Comparison of ENCODE assay signal across 8 mouse cellular contexts in genomic region chr15:93591831-93592321, GRCm38 (mm10). TPM values are rescaled to one million over a fixed set of nuclear protein-coding genes. Genes with fewer than 3 reads are reported as not detected.
DNase-seq lines count a peak whose midpoint lies in the region; ATAC-seq and TF ChIP-seq lines count a peak whose summit lies in the region.
"Had no signal": no experiment of that assay in that cellular context is flagged by ENCODE, and none has a peak within 500 bp of the region (broad histone marks: within the 10 kb centered on the region; RNA-seq: fewer than 3 reads in every experiment).

No protein-coding gene starts in this region.

- TF ChIP-seq RAD21 in CH12.LX (IDR thresholded peaks at IDR 0.05; ENCODE audit: low read depth, low read length) = peak; percentile 24

- WGBS in hindbrain, embryonic 11.5 days = 6% methylated on average over 12 of the region's 12 CpGs
- WGBS in midbrain, embryonic 16.5 days = 2% methylated on average over 12 of the region's 12 CpGs

- H3K4me3 ChIP-seq in CH12.LX (replicated peaks in 1 of 3; ENCODE audit: low read depth in 2 of 3, low read length in 2 of 3, poor library complexity in 1 of 3) = peak overlapping the region; percentile 30 to 52 (median 32)
- H3K4me3 ChIP-seq in embryonic fibroblast, embryonic 13.5 days (ENCODE audit: insufficient read depth, low read length) = peak overlapping the region; percentile 30; the same call in 1 of the 2 replicates
- peak overlapping the region; percentile 19 for H3K4me3 ChIP-seq in hindbrain, embryonic 11.5 days (ENCODE audit: low read depth, low read length)
- peak overlapping the region; percentile 36 for H3K4me3 ChIP-seq in midbrain, embryonic 16.5 days (ENCODE audit: low read depth, low read length)
- H3K4me3 ChIP-seq: myocyte had no signal

- TF ChIP-seq POLR2A in CH12.LX (IDR thresholded peaks at IDR 0.05; ENCODE audit: low read depth, low read length) = no peak
- peak; percentile 54 for TF ChIP-seq POLR2A in embryonic fibroblast, embryonic 13.5 days (IDR thresholded peaks at IDR 0.05; ENCODE audit: low read depth, low read length)

- dilution Hi-C loops in CH12.LX (cut with MboI; ENCODE audit: extremely low pct_ligation_motif_present, extremely low pct_unique_long_range_greater_than_20kb, low sequenced_read_pairs) = no loop called here

- TF ChIP-seq EP300 in CH12.LX (IDR thresholded peaks at IDR 0.05; ENCODE audit: low read length) = no peak

- H3K9me3 ChIP-seq in CH12.LX (replicated peaks; ENCODE audit: low read length) = peaks cover 6% of the 10 kb centered on the region
- no peaks in the 10 kb centered on the region for H3K9me3 ChIP-seq in hindbrain, embryonic 11.5 days (ENCODE audit: control insufficient read depth, low read length)
- H3K9me3 ChIP-seq in midbrain, embryonic 16.5 days (replicated peaks; ENCODE audit: control insufficient read depth, low read length, poor library complexity, severe bottlenecking) = no peaks in the 10 kb centered on the region

- in situ Hi-C loops in CH12.LX (cut with MboI; ENCODE audit: low pct_ligation_motif_present, low pct_unique_long_range_greater_than_20kb, low sequenced_read_pairs) = loop anchor here (10.0 to 25.0 kb wide), 2 partner anchors 123 to 620 kb away; no protein-coding TSS in a partner anchor
- in situ Hi-C loops in Patski (cut with MboI; ENCODE audit: low pct_unique_long_range_greater_than_20kb) = no loop called here

- peak overlapping the region; percentile 32 for H3K4me2 ChIP-seq in CH12.LX (ENCODE audit: insufficient read depth, low read depth, poor library complexity, severe bottlenecking)
- peak overlapping the region; percentile 33 for H3K4me2 ChIP-seq in hindbrain, embryonic 11.5 days (replicated peaks; ENCODE audit: low read depth, low read length)
- H3K4me2 ChIP-seq in midbrain, embryonic 16.5 days (ENCODE audit: low read length) = peak overlapping the region; percentile 76

- POLR2A ChIA-PET in Patski (lab: Charles Lee) = no interaction called here

- H3K36me3 ChIP-seq in CH12.LX (replicated peaks in 1 of 2; ENCODE audit: control insufficient read depth in 1 of 2, insufficient read depth in 1 of 2, low read length in 1 of 2) = no peaks in the 10 kb centered on the region
- no peaks in the 10 kb centered on the region for H3K36me3 ChIP-seq in hindbrain, embryonic 11.5 days (ENCODE audit: control insufficient read depth, insufficient read depth, low read length)
- no peaks in the 10 kb centered on the region for H3K36me3 ChIP-seq in midbrain, embryonic 16.5 days (ENCODE audit: control insufficient read depth, insufficient read depth, low read length)

- no peaks in the 10 kb centered on the region for H3K79me2 ChIP-seq in CH12.LX (replicated peaks; ENCODE audit: control insufficient read depth, extremely low read depth, insufficient read depth, poor library complexity, severe bottlenecking)

- CTCF ChIA-PET in Patski (lab: Charles Lee) = interaction anchor here (0.7 kb wide), 1 partner anchor 16 kb away, joined by 3 read pairs; no protein-coding TSS in a partner anchor

- DNase-seq in CH12.LX (ENCODE audit: extremely low read depth) (peak; percentile 29), Patski (ENCODE audit: low read depth, low spot score) (no peak), liver (peak; percentile 58)
- DNase-seq in hindbrain, embryonic 11.5 days (ENCODE audit: low spot score) = peak; percentile 50
- no peak for DNase-seq in thymus, postnatal 36 days

- peaks cover 2 to 9% of the 10 kb centered on the region in 2 experiments; a peak in 2 of 4 replicates for H3K4me1 ChIP-seq in CH12.LX (ENCODE audit: control insufficient read depth in 1 of 2, insufficient read depth in 2 of 2)
- H3K4me1 ChIP-seq in embryonic fibroblast, embryonic 13.5 days (ENCODE audit: control insufficient read depth, insufficient read depth, low read length) = peaks cover 12% of the 10 kb centered on the region
- H3K4me1 ChIP-seq in hindbrain, embryonic 11.5 days (replicated peaks; ENCODE audit: control insufficient read depth, insufficient read depth, low read length) = peaks cover 7% of the 10 kb centered on the region
- H3K4me1 ChIP-seq in midbrain, embryonic 16.5 days (ENCODE audit: control insufficient read depth, insufficient read depth, low read length) = peaks cover 25% of the 10 kb centered on the region

- peak in 1 of 2 experiments; percentile 35; a peak in 2 of 4 replicates for TF ChIP-seq CTCF in CH12.LX (conservative IDR thresholded peaks at IDR 0.05 in 1 of 2, IDR thresholded peaks at IDR 0.05 in 1 of 2; ENCODE audit: low read depth in 2 of 2, low read length in 2 of 2)
- peak; percentile 36 for TF ChIP-seq CTCF in Patski (IDR thresholded peaks at IDR 0.05)
- TF ChIP-seq CTCF in embryonic fibroblast, embryonic 13.5 days (IDR thresholded peaks at IDR 0.05; ENCODE audit: borderline replicate concordance, insufficient read depth, low read length) = peak; percentile 58; the same call in 1 of the 2 replicates

- H3K9ac ChIP-seq in CH12.LX (ENCODE audit: insufficient read depth, low read depth) = 0 out of 2 replicates have a peak overlapping the region, but pooled peaks have one; percentile 25
- H3K9ac ChIP-seq in hindbrain, embryonic 11.5 days (ENCODE audit: low read depth, low read length) = 0 out of 2 replicates have a peak overlapping the region, but pooled peaks have one; percentile 19
- peak overlapping the region; percentile 56 for H3K9ac ChIP-seq in midbrain, embryonic 16.5 days (ENCODE audit: low read depth, low read length)

- H3K27me3 ChIP-seq in CH12.LX (replicated peaks) (no peaks in the 10 kb centered on the region), Patski (no peaks in the 10 kb centered on the region)
- H3K27me3 ChIP-seq in hindbrain, embryonic 11.5 days (ENCODE audit: control insufficient read depth, insufficient read depth, low read length) = no peaks in the 10 kb centered on the region
- no peaks in the 10 kb centered on the region for H3K27me3 ChIP-seq in midbrain, embryonic 16.5 days (ENCODE audit: control insufficient read depth, insufficient read depth, low read depth, low read length)

- H3K27ac ChIP-seq in CH12.LX (ENCODE audit: insufficient read depth, low read depth) = no peak overlapping the region
- H3K27ac ChIP-seq in embryonic fibroblast, embryonic 13.5 days (ENCODE audit: insufficient read depth, low read length) = peak overlapping the region; percentile 62
- H3K27ac ChIP-seq in hindbrain, embryonic 11.5 days (ENCODE audit: low read depth, low read length) = no peak overlapping the region
- peak overlapping the region; percentile 5; the same call in 1 of the 2 replicates for H3K27ac ChIP-seq in midbrain, embryonic 16.5 days (ENCODE audit: low read length)

- no peak for ATAC-seq in Patski
- ATAC-seq in hindbrain, embryonic 11.5 days (ENCODE audit: low FRiP score) = no peak
- peak; percentile 19; the same call in 1 of the 2 replicates for ATAC-seq in midbrain, embryonic 16.5 days

TF ChIP-seq in CH12.LX, 34 proteins besides CTCF, POLR2A, EP300 and RAD21:
- TF ChIP-seq SMC3 (IDR thresholded peaks at IDR 0.05; ENCODE audit: low read depth, low read length) = peak; percentile 2; the same call in 1 of the 2 replicates
- no peak for TF ChIP-seq CHD1 (IDR thresholded peaks at IDR 0.05; ENCODE audit: low read depth, low read length)

RNA-seq across cellular contexts. Expression of gene Prickle1, which starts 3.8 kb away (rescaled TPM):
- 0.46 and 0.64 TPM in 2 replicates for total RNA-seq in CH12.LX (2012; rRNA removed)
- total RNA-seq in CH12.LX (2014; rRNA removed) = 1.1 and 1.7 TPM in 2 replicates
- polyA plus RNA-seq in CH12.LX (2012; ENCODE audit: insufficient read length, low read depth) = 1.5 and 1.8 TPM in 2 replicates
- 15.7 TPM for polyA plus RNA-seq in Patski (2021)
- 14.2 and 22.7 TPM in 2 replicates for polyA plus RNA-seq in embryonic fibroblast, embryonic 13.5 days (2011; ENCODE audit: insufficient read length, low read depth, missing spikeins)
- 17.7 and 19.9 TPM in 2 replicates for polyA plus RNA-seq in hindbrain, embryonic 11.5 days (2014; fragmentation: Nextera tagmentation; extraction: Ambion mirVana)
- 13.5 and 14.0 TPM in 2 replicates for polyA plus RNA-seq in midbrain, embryonic 16.5 days (2015; fragmentation: Nextera tagmentation; extraction: Ambion mirVana)

Comparison
In these comparisons a context has a peak if more than half of its experiments do, and no peak if none do; other contexts are left out.
1. DNase-seq: peak in CH12.LX (single experiment), hindbrain, embryonic 11.5 days (single experiment) and liver (single experiment); none in Patski (single experiment) and thymus, postnatal 36 days (0 of 2).
2. H3K27ac ChIP-seq: peak in embryonic fibroblast, embryonic 13.5 days (single experiment) and midbrain, embryonic 16.5 days (single experiment); none in CH12.LX (single experiment) and hindbrain, embryonic 11.5 days (single experiment).
3. Peak in every context shown above with its lines, with median percentiles within 50 percentile points of each other: H3K4me2 ChIP-seq, H3K4me3 ChIP-seq and H3K9ac ChIP-seq.